Mouse (Mus musculus) ovary, postnatal 14 days (tissue): ENCODE data around the gene Olfr569.

Experiments used
- DNase-seq: peaks from one replicate; pipeline ENCODE4 v3.0.0; 2022; ENCODE audit warnings: low spot score

Olfr569 gene

DNA sequence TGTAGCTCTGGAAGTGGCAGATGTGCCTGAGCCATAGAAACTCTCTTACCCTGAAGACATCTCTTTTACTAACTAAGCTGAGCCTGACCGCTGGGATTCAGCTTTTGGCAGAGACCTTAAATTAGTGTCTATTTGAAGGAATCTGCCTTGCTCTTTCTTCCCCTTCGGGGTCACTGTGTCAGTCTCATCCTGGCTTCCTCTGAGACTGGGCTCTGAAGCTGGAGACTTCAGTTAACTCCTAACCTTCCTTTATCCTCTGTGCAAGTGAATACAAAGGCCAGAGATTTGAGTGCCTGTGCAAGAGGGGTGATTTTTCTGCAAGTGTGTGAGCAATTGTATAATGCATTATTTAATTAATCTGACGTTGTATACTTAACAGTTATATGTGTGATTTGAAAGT lies at the start of gene Olfr569:
TSS of gene Olfr569 (minus strand) at position 101 of the 400 bp plus-strand sequence.
- no peak for DNase-seq

DNA sequence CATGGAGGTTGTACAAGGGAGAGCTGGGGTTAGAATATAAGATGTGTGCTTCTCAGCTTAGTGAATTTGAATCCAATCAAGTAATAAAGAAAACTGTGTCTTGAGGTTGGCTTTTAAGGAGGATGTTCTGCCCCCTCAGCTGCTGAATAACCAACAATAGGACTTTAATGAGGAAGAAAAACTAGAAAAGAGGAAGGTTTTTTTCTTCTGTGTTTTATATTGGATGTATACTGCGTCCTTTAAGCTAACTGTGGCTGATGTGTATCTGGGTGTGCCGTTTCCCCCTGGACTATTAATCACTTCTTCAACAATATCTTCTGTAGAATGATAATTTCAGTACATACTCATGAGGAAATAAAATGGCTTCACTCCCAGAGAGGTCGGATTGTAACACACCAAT lies 36.4 kb upstream of the Olfr569 start:
- no peak for DNase-seq

DNA sequence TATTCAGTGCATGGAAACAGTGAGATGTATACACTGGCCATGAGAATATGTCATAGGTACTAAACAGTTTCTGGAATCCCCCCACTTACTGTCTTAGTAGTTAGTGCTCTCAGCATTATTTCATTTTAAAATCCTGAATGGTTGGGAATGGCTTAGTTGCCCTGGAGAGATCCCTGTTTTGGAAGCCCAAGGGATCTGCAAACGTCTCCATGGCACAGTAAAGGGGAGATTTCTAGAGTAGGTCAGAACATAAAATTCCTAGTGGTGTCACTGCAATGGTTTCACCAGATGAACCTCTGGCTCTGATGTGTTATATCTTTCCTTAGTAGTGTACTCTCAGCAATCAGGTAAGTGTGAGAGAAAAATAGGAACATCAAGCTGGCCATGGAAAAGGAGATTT lies 33.4 kb upstream of the Olfr569 start, which contains the start of gene Olfr572:
TSS of gene Olfr572 (plus strand) at position 301 of the 400 bp plus-strand sequence.
- DNase-seq = no peak

DNA sequence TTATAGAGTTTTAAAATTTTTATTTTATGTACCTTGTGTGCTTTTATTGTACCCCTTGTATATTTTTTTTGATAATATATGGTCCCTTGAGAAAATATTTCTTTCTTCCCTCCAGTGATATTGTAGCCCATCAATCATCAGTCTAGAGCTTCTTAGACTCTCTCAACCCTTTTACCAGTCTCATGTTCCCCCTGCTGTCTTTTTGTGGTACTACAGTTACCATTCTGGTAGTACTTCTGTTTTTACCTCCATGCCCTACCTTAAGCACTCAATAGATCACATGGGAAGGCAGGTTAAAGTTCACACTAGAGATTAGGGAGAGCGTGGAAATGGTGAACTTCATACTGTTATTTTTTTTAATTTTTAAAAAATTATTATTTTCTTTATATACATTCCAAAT lies 28.9 kb upstream of the Olfr569 start:
- DNase-seq = peak; percentile 22

DNA sequence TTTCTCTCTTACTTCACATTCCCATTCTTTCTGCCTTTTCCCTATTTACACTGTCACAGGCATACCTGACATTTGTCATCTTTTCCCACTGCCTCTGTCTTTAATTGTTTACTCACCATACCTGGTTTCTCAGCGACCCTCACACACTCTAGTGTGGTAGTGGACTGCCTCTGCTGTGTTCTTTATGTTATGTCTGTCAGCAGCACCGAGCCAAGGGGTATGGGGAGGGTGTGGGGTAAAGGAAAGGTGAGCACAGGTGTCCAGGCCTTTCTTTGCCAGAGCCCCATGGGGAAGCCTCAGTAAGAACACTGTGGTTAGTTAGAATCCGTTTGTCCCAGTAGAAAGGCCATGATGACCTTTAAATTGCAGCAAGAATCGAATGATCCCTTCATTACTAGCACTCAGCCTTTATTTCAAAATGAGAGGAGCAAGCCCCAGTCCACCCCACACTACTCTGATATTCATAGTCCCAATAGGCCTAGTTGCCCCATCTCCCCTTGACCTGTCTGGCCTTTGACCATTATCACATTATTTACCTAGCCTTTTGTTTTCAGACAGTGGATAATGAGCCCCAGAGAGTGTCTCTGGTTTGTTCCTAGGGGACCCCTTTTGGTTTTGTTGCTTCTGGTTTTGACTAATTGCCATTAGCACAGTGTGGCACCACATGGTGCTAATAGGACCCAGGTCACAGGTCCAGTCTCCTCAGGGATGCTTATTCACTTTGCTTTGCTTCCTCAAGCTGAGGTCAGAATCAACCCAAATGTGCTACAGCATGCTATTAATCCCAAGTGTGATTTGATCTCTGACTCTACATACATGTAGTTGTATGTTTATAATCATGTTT lies 26.6 kb upstream of the Olfr569 start, which contains the start of gene Olfr571:
TSS of gene Olfr571 (minus strand) at position 505 of the 844 bp plus-strand sequence.
- DNase-seq = no peak

DNA sequence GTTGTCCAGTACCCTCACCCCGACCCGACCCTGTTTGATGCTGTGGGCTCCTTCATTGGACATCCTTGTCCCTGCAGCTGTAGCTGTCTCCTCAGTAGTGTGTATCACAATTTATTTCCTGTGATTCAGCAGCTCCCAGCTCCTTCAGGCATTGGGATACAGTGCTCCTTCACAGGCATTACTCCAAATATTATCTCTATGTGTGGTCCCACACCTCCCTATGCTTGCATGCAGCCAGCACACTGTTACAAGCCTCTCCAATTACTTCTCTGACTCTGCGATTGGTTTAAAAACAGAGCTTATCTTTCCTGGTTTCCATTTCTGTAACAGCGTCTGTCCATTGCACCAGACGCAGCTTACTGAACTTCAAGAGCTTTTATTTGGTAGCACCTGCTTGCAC lies 25.7 kb upstream of the Olfr569 start:
- no peak for DNase-seq

DNA sequence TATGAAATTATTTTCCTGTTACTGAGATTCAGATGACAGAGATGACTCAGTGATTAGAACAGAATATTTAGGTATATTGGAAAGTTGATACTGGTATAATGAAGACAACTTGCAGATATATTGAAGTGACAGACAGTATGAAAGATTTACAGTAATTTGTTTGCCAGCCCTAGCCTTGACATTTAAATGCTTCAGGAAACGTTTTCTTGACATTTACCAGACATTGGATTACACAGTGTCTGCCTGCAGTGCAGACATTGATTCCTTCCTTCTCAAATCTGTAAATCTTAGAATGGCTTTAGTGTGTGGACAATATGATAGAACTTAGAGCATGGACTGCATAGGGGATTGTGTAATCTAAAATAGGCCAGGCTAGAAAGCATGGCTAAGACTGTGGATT lies 24.6 kb upstream of the Olfr569 start:
- no peak for DNase-seq

DNA sequence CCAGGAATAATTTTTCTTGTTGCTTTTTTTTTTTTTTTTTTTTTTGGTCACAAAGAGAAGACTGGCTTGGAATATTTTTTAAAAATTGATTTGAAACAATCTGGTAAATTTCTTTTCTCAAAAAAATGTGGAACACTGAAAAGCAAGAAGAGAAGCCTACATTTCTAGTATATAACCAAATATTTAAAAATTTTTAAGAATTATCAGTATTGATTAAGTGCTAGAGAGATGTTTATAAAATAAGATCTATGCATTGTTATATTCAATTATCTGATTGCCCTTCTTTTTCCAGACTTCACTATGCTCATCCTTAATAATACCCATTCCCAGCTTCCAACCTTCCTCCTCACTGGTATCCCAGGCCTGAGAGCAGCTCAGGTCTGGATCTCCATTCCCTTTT lies 13.9 kb downstream of the Olfr569 start, which contains the start of gene Olfr568:
TSS of gene Olfr568 (plus strand) at position 301 of the 400 bp plus-strand sequence.
- no peak for DNase-seq

DNA sequence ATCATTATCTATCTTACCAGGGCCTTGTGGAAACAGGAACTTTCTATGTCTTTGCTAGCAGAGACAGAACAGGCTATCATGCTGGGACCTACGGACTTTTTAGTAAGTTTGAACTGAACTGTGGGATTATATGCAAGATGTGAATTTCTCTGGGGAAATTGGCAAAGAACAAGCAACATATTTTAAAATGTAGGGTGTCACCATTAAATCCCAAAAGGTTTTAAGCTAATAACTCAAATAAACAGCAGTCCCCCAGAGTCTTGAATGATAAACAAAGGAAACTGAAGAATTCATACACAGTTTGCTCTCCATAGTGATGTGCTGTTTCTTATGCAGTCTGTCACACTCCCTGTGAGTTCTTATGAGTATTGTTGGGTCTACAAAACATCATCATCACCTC lies 32.0 kb downstream of the Olfr569 start, which contains the start of gene Olfr566:
TSS of gene Olfr566 (minus strand) at position 101 of the 400 bp plus-strand sequence.
- DNase-seq = no peak

DNA sequence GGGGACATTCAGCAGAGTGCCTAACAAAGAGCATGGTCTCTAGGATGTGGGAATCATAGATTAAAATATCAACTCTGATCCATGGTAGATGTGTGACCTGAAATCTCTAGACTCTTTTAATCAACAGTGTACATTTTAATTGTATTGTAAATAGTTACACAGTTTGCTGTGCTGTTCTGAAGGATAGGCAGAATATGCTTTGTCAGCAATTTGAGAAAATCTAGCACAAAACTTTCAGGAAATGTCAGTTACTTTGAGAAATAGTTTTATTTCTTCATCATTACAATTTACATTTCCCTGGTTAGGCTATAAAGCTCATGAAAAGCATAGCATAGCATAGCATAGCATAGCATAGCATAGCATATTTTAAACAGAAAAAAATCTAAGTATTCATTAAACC lies 34.9 kb downstream of the Olfr569 start:
- no peak for DNase-seq
